Mouse (Mus musculus): ENCODE data around the gene Cdon. TPM values are rescaled to one million over a fixed set of nuclear protein-coding genes. Genes with fewer than 3 reads are reported as not detected.

The Cdon gene
- polyA plus RNA-seq, 1 experiment: 79.8 TPM

DNA sequence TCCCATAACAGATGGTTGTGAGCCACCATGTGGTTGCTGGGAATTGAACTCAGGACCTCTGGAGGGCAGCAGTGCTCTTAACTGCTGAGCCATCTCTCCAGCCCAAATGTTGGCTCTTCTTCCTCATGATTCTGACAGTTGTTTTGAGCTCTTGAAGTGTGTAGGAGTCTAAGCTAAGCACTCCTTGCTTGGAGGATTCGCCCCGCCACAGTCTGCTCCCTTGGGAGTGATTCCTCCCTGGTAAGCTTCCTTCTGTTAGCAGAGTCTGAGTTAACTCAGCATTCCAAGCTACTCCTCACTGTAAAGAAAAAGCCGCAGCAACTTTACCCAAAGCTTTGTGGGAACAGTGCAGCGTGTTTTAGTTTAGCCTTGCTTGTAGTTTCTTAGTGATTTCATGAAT is 67.6 kb downstream of the Cdon start:
- peaks cover 15% of the 10 kb centered on the region for H3K4me1 ChIP-seq (ENCODE audit: control insufficient read depth, insufficient read depth, low read length)
- TF ChIP-seq POLR2A (IDR thresholded peaks at IDR 0.05; ENCODE audit: low read depth, low read length) (no peak), CTCF (IDR thresholded peaks at IDR 0.05; ENCODE audit: borderline replicate concordance, insufficient read depth, low read length) (no peak)
- H3K27ac ChIP-seq (ENCODE audit: insufficient read depth, low read length): peak overlapping the region; percentile 3; the same call in 1 of the 2 replicates
- H3K4me3 ChIP-seq (ENCODE audit: insufficient read depth, low read length): no peak overlapping the region

DNA sequence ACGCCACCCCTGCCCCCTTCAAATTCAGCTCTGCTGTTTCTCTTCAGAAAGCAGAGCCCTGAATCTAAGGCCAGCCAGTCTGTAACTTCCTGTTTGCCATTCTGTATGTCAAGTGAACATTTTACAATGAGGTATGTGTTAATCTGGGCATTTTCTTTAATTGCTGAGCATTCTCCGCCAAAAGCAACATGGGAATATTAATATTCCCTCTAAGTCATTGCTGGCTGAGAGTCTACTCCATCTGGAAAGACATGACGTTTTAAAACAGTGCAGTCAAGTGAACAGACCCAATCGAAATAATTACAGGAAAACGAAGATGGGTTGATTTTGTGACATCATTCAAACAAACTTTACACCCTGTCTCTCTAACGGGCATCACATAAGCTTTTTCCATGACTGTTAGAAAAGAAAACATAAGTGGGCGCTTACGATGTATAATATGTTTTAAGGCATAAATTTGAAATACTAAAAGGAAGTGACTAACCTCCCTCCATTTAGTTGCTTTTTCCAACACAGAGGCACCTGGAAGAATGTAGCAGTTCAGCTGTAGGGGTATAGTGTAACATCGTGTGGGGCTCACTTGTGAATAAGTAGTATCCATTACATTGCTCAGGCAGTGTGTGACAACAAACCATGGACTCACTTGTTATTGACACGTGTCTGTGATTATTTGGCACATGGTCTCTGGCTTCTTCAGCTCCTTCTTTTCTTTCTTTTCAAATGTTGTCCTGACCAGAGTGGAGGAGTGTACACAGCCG is 70.4 kb downstream of the Cdon start:
- TF ChIP-seq CTCF (IDR thresholded peaks at IDR 0.05; ENCODE audit: borderline replicate concordance, insufficient read depth, low read length): no peak
- no peak for TF ChIP-seq POLR2A (IDR thresholded peaks at IDR 0.05; ENCODE audit: low read depth, low read length)

GRCm38 (mm10) chr9:35493033-35493732 is 72.3 kb downstream of the Cdon start:
- Histone ChIP-seq H3K4me1 (ENCODE audit: control insufficient read depth, insufficient read depth, low read length) (peaks cover 2% of the 10 kb centered on the region; the same call in 1 of the 2 replicates), H3K4me3 (ENCODE audit: insufficient read depth, low read length) (no peak overlapping the region), H3K27ac (ENCODE audit: insufficient read depth, low read length) (no peak overlapping the region)
- no peak for TF ChIP-seq POLR2A (IDR thresholded peaks at IDR 0.05; ENCODE audit: low read depth, low read length)
- TF ChIP-seq CTCF (IDR thresholded peaks at IDR 0.05; ENCODE audit: borderline replicate concordance, insufficient read depth, low read length): no peak

More for the DNA sequence above, 70.4 kb downstream of the Cdon start:
- Histone ChIP-seq H3K4me3 (ENCODE audit: insufficient read depth, low read length) (no peak overlapping the region), H3K27ac (ENCODE audit: insufficient read depth, low read length) (no peak overlapping the region), H3K4me1 (ENCODE audit: control insufficient read depth, insufficient read depth, low read length) (peaks cover 7% of the 10 kb centered on the region)

GRCm38 (mm10) chr9:35493733-35494092 is 72.8 kb downstream of the Cdon start:
- TF ChIP-seq POLR2A (IDR thresholded peaks at IDR 0.05; ENCODE audit: low read depth, low read length) (no peak), CTCF (IDR thresholded peaks at IDR 0.05; ENCODE audit: borderline replicate concordance, insufficient read depth, low read length) (no peak)
- no peak overlapping the region for H3K4me3 ChIP-seq (ENCODE audit: insufficient read depth, low read length)
- peaks cover 2% of the 10 kb centered on the region; the same call in 1 of the 2 replicates for H3K4me1 ChIP-seq (ENCODE audit: control insufficient read depth, insufficient read depth, low read length)
- no peak overlapping the region for H3K27ac ChIP-seq (ENCODE audit: insufficient read depth, low read length)

DNA sequence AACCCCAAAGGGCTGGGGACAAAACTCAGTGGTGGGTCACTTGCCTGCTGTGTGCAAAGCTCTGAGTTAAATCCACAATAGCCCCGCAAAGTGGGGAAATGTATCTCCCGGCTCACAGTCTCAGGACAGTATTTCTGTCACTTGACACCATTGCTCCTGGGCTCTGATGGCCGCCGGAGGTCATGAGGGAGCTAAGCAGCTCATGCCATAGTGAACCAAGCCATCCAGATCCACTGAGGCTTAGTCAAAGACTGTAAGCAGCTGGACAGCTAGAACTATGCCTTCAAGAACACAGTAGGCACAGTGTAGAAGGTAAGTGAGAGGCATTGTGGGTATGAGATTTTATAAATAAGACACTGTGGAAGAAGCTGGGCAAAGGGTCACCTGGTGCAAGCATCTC is 74.0 kb downstream of the Cdon start:
- Histone ChIP-seq H3K4me3 (ENCODE audit: insufficient read depth, low read length) (no peak overlapping the region), H3K27ac (ENCODE audit: insufficient read depth, low read length) (no peak overlapping the region), H3K4me1 (ENCODE audit: control insufficient read depth, insufficient read depth, low read length) (peaks cover 2% of the 10 kb centered on the region; the same call in 1 of the 2 replicates)
- TF ChIP-seq POLR2A (IDR thresholded peaks at IDR 0.05; ENCODE audit: low read depth, low read length): no peak
- no peak for TF ChIP-seq CTCF (IDR thresholded peaks at IDR 0.05; ENCODE audit: borderline replicate concordance, insufficient read depth, low read length)

GRCm38 (mm10) chr9:35495471-35495870 is 74.5 kb downstream of the Cdon start:
- Histone ChIP-seq H3K4me3 (ENCODE audit: insufficient read depth, low read length) (no peak overlapping the region), H3K4me1 (ENCODE audit: control insufficient read depth, insufficient read depth, low read length) (peaks cover 2% of the 10 kb centered on the region; the same call in 1 of the 2 replicates), H3K27ac (ENCODE audit: insufficient read depth, low read length) (no peak overlapping the region)
- TF ChIP-seq POLR2A (IDR thresholded peaks at IDR 0.05; ENCODE audit: low read depth, low read length) (no peak), CTCF (IDR thresholded peaks at IDR 0.05; ENCODE audit: borderline replicate concordance, insufficient read depth, low read length) (no peak)

DNA sequence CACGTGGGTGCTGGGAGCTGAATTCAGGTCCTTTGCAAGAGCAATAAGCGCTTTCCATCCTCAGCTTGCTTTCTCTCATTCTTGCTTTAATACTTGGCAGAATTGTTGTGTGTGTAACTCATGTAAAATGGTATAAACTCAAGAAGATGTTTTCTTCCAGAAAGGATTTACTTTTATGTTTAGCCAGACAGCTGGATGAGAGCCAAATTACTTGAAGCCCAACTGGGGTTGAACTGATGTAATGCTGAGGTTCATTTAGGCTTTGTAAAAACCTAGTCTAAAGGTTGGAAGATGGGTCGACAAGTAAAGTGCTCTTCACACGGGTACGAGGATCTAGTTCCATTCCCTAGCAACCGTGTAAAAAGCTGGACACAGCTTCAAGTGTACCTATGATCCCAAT is 79.0 kb downstream of the Cdon start:
- Histone ChIP-seq H3K27ac (ENCODE audit: insufficient read depth, low read length) (no peak overlapping the region), H3K4me3 (ENCODE audit: insufficient read depth, low read length) (no peak overlapping the region), H3K4me1 (ENCODE audit: control insufficient read depth, insufficient read depth, low read length) (no peaks in the 10 kb centered on the region)
- no peak for TF ChIP-seq CTCF (IDR thresholded peaks at IDR 0.05; ENCODE audit: borderline replicate concordance, insufficient read depth, low read length)
- TF ChIP-seq POLR2A (IDR thresholded peaks at IDR 0.05; ENCODE audit: low read depth, low read length): no peak

DNA sequence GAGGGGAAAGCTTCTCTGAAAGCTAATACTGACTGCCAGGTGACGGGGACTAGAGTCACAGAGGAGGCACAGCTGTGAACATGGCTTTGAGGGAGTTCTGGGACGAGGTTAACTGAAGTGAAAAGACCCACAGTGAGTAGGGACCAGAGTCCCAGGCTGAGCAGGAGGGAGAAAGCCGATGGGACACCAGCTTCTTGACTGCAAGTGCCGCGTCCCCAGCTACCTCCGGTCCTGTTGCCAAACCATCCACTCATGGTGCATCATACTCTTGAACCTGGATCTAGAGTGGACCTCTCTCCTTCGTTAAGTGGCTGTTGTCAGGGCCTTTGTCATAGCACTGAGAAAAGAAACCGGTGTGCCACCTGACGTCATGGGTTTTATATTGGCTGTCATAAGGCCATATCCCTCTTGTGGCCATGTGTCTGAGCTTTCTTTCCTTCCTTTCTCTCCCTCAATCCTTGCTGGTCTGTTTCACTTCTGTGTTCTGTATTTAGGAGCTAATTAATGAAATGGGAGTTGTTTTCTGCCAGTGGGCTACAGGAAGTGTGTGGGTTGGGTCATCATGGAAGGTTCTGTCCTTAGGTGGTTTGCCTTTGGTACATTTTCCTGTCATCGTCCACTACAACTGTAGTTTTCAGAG is 81.6 kb downstream of the Cdon start:
- Histone ChIP-seq H3K4me1 (ENCODE audit: control insufficient read depth, insufficient read depth, low read length) (no peaks in the 10 kb centered on the region), H3K27ac (ENCODE audit: insufficient read depth, low read length) (no peak overlapping the region), H3K4me3 (ENCODE audit: insufficient read depth, low read length) (no peak overlapping the region)
- TF ChIP-seq CTCF (IDR thresholded peaks at IDR 0.05; ENCODE audit: borderline replicate concordance, insufficient read depth, low read length) (no peak), POLR2A (IDR thresholded peaks at IDR 0.05; ENCODE audit: low read depth, low read length) (no peak)

- no peaks in the 10 kb centered on the region for H3K4me1 ChIP-seq (ENCODE audit: control insufficient read depth, insufficient read depth, low read length)
- H3K27ac ChIP-seq (ENCODE audit: insufficient read depth, low read length): no peak overlapping the region
- TF ChIP-seq POLR2A (IDR thresholded peaks at IDR 0.05; ENCODE audit: low read depth, low read length) (no peak), CTCF (IDR thresholded peaks at IDR 0.05; ENCODE audit: borderline replicate concordance, insufficient read depth, low read length) (no peak)
- no peak overlapping the region for H3K4me3 ChIP-seq (ENCODE audit: insufficient read depth, low read length)
Measured at GRCm38 (mm10) chr9:35508234-35508633, 87.3 kb downstream of the Cdon start.

All from embryonic fibroblast, embryonic 13.5 days (primary cell).